17 mouse cellular contexts compared by ENCODE assay signal in the genomic region with DNA sequence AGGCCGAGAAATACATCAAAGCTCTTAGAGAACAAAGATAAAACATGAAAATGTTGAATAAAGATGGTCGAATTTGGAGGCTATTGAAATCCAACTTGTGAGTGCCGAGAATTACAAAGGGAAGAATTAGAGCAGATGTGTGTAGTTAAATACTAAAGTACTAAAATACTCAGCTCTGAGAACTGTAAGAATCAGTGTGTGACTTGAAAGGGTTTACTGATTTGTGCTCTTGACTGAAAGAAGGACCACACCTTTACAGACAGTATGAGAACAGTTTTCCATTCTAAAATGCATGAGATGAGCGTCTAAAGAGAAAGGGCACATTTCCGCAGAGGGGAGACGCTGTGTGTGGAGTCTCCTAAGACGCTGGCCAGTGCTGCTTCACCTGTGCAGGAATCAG.
"Had no signal": no experiment of that assay in that cellular context is flagged by ENCODE, and none has a peak within 500 bp of the region (broad histone marks: within the 10 kb centered on the region; RNA-seq: fewer than 3 reads in every experiment).

No protein-coding gene starts in this region.

- H3K4me3 ChIP-seq: midbrain, embryonic 10.5 days; midbrain, embryonic 12.5 days; neural tube, embryonic 13.5 days; neural tube, embryonic 15.5 days had no signal

- H3K4me1 ChIP-seq: midbrain, embryonic 12.5 days; neural tube, embryonic 13.5 days; neural tube, embryonic 15.5 days had no signal

- H3K27ac ChIP-seq: midbrain, embryonic 10.5 days; midbrain, embryonic 12.5 days; neural tube, embryonic 13.5 days; neural tube, embryonic 15.5 days had no signal

- H3K9me3 ChIP-seq: midbrain, embryonic 10.5 days; midbrain, embryonic 12.5 days; neural tube, embryonic 13.5 days; neural tube, embryonic 15.5 days had no signal

- ATAC-seq: midbrain, embryonic 16.5 days had no signal

- H3K36me3 ChIP-seq: midbrain, embryonic 10.5 days; midbrain, embryonic 12.5 days; neural tube, embryonic 13.5 days; neural tube, embryonic 15.5 days had no signal

- H3K9ac ChIP-seq: lung, embryonic 14.5 days; midbrain, embryonic 12.5 days; neural tube, embryonic 13.5 days; neural tube, embryonic 15.5 days had no signal

- H3K4me2 ChIP-seq: lung, embryonic 14.5 days; midbrain, embryonic 12.5 days; neural tube, embryonic 13.5 days; neural tube, embryonic 15.5 days had no signal

- DNase-seq: lung, embryonic 14.5 days; lung, postnatal 10 days; lung, postnatal 4 days; midbrain, embryonic 14.5 days; retina, postnatal 1 day; right cerebral cortex, adult 18-20 months; right cerebral cortex, postnatal 25 days; right cerebral cortex, postnatal 4 days; spleen, adult 18-20 months; thymus, adult 18-20 months; thymus, postnatal 14 days; thymus, postnatal 36 days had no signal

- H3K27me3 ChIP-seq: midbrain, embryonic 12.5 days; neural tube, embryonic 13.5 days; neural tube, embryonic 15.5 days had no signal
